In the genomic region with DNA sequence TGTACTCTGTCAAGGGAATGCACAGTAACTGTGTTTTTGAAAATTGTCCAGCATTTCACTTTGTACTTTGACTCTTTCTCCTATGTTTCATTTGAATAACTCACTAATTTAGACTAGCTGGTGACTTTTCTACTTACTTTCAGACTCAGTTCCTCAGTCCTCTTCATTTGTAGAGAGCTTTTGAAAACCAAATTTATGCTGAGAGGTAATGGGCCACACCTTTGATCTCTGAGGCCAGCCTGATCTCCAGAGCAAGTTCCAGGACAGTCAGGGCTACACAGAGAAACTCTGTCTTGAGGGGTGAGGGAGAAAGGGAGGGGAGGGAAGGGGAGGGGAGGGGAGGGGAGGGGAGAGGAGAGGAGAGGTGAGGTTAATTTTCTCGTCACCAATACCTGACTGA, we compare ENCODE assay signal across 27 mouse cellular contexts. TPM values are rescaled to one million over a fixed set of nuclear protein-coding genes. Genes with fewer than 3 reads are reported as not detected.
DNase-seq lines count a peak whose midpoint lies in the region; ATAC-seq lines count a peak whose summit lies in the region.
"Had no signal": no experiment of that assay in that cellular context is flagged by ENCODE, and none has a peak within 500 bp of the region (broad histone marks: within the 10 kb centered on the region; RNA-seq: fewer than 3 reads in every experiment).

No protein-coding gene starts in this region.

- peak overlapping the region; percentile 66 for H3K27ac ChIP-seq in kidney, embryonic 16.5 days (ENCODE audit: low read length)
- H3K27ac ChIP-seq in lung, embryonic 15.5 days = peak overlapping the region; percentile 84
- H3K27ac ChIP-seq: embryonic facial prominence, embryonic 10.5 days; embryonic facial prominence, embryonic 15.5 days; forebrain, embryonic 12.5 days; heart, adult 2 months; liver, embryonic 14.5 days; midbrain, embryonic 12.5 days had no signal

- WGBS in kidney, embryonic 16.5 days = 38% methylated on average over 1 of the region's 1 CpGs
- WGBS in lung, embryonic 15.5 days = 29% methylated on average over 1 of the region's 1 CpGs

- H3K27me3 ChIP-seq in kidney, embryonic 16.5 days (ENCODE audit: insufficient read depth, low read length) = no peaks in the 10 kb centered on the region
- H3K27me3 ChIP-seq in lung, embryonic 15.5 days = no peaks in the 10 kb centered on the region
- H3K27me3 ChIP-seq: embryonic facial prominence, embryonic 15.5 days; forebrain, embryonic 12.5 days; heart, embryonic 12.5 days; midbrain, embryonic 12.5 days; Patski had no signal

- H3K9me3 ChIP-seq in kidney, embryonic 16.5 days (ENCODE audit: low read length) = no peaks in the 10 kb centered on the region
- no peaks in the 10 kb centered on the region for H3K9me3 ChIP-seq in lung, embryonic 15.5 days
- H3K9me3 ChIP-seq: embryonic facial prominence, embryonic 10.5 days; embryonic facial prominence, embryonic 15.5 days; forebrain, embryonic 12.5 days; heart, embryonic 12.5 days; midbrain, embryonic 12.5 days had no signal

- no peak overlapping the region for H3K4me2 ChIP-seq in kidney, embryonic 16.5 days (replicated peaks; ENCODE audit: low read depth, low read length)
- no peak overlapping the region for H3K4me2 ChIP-seq in lung, embryonic 15.5 days
- H3K4me2 ChIP-seq: embryonic facial prominence, embryonic 15.5 days; forebrain, embryonic 12.5 days; heart, embryonic 12.5 days; midbrain, embryonic 12.5 days had no signal

- peaks cover 13% of the 10 kb centered on the region for H3K36me3 ChIP-seq in kidney, embryonic 16.5 days (ENCODE audit: insufficient read depth, low read length)
- peaks cover 13% of the 10 kb centered on the region for H3K36me3 ChIP-seq in lung, embryonic 15.5 days

- no peak for DNase-seq in kidney, postnatal 36 days
- no peak for DNase-seq in lung, postnatal 36 days
- DNase-seq in ES-CJ7 (ENCODE audit: low read depth, low spot score) (peak; percentile 85), R1 (ENCODE audit: low read depth, low spot score) (peak; percentile 79)
- no peak for DNase-seq in heart, postnatal 4 days
- DNase-seq: adrenal gland, adult 2 months; adrenal gland, postnatal 36 days; B cell, adult 2 months; cerebellum, adult 2 months; cerebellum, postnatal 14 days; forebrain, postnatal 0 days; heart, adult 2 months; kidney, postnatal 14 days; left cerebral cortex, postnatal 4 days; lung, postnatal 14 days; thymus, postnatal 4 days had no signal

- no peak overlapping the region for H3K9ac ChIP-seq in kidney, embryonic 16.5 days (replicated peaks; ENCODE audit: low read length)
- no peak overlapping the region for H3K9ac ChIP-seq in lung, embryonic 15.5 days
- H3K9ac ChIP-seq: embryonic facial prominence, embryonic 15.5 days; forebrain, embryonic 12.5 days; forebrain, postnatal 0 days; heart, embryonic 12.5 days; liver, embryonic 14.5 days; midbrain, embryonic 12.5 days had no signal

- no peak overlapping the region for H3K4me3 ChIP-seq in kidney, embryonic 16.5 days (ENCODE audit: low read length)
- no peak overlapping the region for H3K4me3 ChIP-seq in lung, embryonic 15.5 days
- H3K4me3 ChIP-seq: embryonic facial prominence, embryonic 10.5 days; embryonic facial prominence, embryonic 15.5 days; forebrain, embryonic 12.5 days; heart, adult 2 months; heart, embryonic 12.5 days; midbrain, embryonic 12.5 days had no signal

- peaks cover 36% of the 10 kb centered on the region for H3K4me1 ChIP-seq in kidney, embryonic 16.5 days (ENCODE audit: insufficient read depth, low read length)
- peaks cover 73% of the 10 kb centered on the region for H3K4me1 ChIP-seq in lung, embryonic 15.5 days

- peak; percentile 28; the same call in 1 of the 2 replicates for ATAC-seq in kidney, embryonic 16.5 days (ENCODE audit: low FRiP score, low TSS enrichment)
- ATAC-seq in lung, embryonic 15.5 days (ENCODE audit: borderline replicate concordance, extremely low read depth, low FRiP score, low TSS enrichment) = no peak
- ATAC-seq: activated CD4-positive, CD25-positive, alpha-beta regulatory T cell, adult 4 months; forebrain, postnatal 0 days; intestine, embryonic 16.5 days; Patski had no signal

RNA-seq across cellular contexts. Expression of gene Abhd2, which starts 25.7 kb away (rescaled TPM):
- 11.0 and 13.1 TPM in 2 replicates for polyA plus RNA-seq in kidney, embryonic 16.5 days (2015; fragmentation: Nextera tagmentation; extraction: Ambion mirVana)
- 16.5 and 17.1 TPM in 2 replicates for polyA plus RNA-seq in lung, embryonic 15.5 days (2015; fragmentation: Nextera tagmentation; extraction: Ambion mirVana)
- 10 to 100 TPM; 24.7 to 27.2 TPM for total RNA-seq in heart, postnatal 4 days (2021)

Comparison
In these comparisons a context has a peak if more than half of its experiments do, and no peak if none do; other contexts are left out.
1. DNase-seq: peak in ES-CJ7 (single experiment) and R1 (single experiment); none in kidney, postnatal 36 days (0 of 2), lung, postnatal 36 days (single experiment) and heart, postnatal 4 days (single experiment).